Mouse (Mus musculus) G1E (cell line): ENCODE measurements around the gene Crip3.

Source experiments
- CTCF ChIP-seq: IDR thresholded peaks from 2 replicates; pipeline ENCODE4 v1.5.1; 2012; ENCODE audit warnings: low read depth, low read length, inconsistent platforms, mixed read lengths
- GATA1 ChIP-seq: IDR thresholded peaks from 2 replicates; pipeline ENCODE4 v1.6.1; 2012; ENCODE audit warnings: borderline replicate concordance, low read length, inconsistent platforms, mixed read lengths
- POLR2AphosphoS5 ChIP-seq: IDR thresholded peaks from 2 replicates; pipeline ENCODE4 v1.6.1; 2012; ENCODE audit warnings: low read depth, low read length, inconsistent platforms; ENCODE audit not compliant: insufficient replicate concordance
- TAL1 ChIP-seq: conservative IDR thresholded peaks from 2 replicates; pipeline ENCODE4 v1.6.1; 2012; ENCODE audit warnings: low read depth, low read length, inconsistent platforms, mixed read lengths

DNA sequence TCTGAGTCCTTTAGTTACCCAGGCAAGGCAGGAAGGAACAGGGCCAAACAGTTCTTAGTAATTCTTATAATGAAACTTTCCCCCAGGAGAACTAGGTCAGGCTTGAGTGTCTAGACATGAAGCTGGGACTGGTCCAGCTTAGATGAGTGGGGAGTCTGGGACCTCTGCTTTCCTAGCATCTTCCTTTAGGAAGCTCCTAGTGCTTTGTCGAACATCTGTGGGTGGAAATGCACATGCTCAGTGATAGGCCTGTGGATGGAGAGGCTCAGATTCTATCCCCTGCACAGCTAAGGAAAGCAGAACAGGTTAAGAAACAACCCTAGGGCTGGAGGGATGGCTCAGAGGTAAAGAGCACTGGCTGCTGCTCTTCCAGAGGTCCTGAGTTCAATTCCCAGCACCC lies 34.1 kb upstream of the Crip3 start:
- TF ChIP-seq CTCF, result no peak
- no peak for TF ChIP-seq GATA1
- TF ChIP-seq POLR2AphosphoS5, result no peak
- no peak for TF ChIP-seq TAL1
